Mouse (Mus musculus) CH12.LX (cell line): ENCODE measurements at regions not wholly inside any gene's neighbourhood (a gene's known extent, or its start where the extent isn't known, plus 50 kb on each side); places are given as distances from the start of the nearest gene placed in this dataset.

Experiments
- DNase-seq: peaks from one replicate; pipeline ENCODE4 v3.0.0-alpha.2; 2013; ENCODE audit errors: extremely low read depth
- H3K27ac ChIP-seq: 2 replicates; pipeline ENCODE4 v1.5.1; 2012; ENCODE audit warnings: low read depth, mild to moderate bottlenecking, control low read depth, moderate library complexity; ENCODE audit not compliant: insufficient read depth
- H3K27me3 ChIP-seq: replicated peaks from 2 replicates; pipeline ENCODE3; 2012; ENCODE audit warnings: inconsistent platforms
- H3K36me3 ChIP-seq, 2 experiments: replicated peaks in 1 of 2; 2 replicates each; pipeline versions ENCODE3 to v1.6.1; 2012; ENCODE audit warnings: inconsistent platforms in 1 of 2, low read length in 1 of 2, mild to moderate bottlenecking in 1 of 2, mixed read lengths in 1 of 2, moderate library complexity in 1 of 2; ENCODE audit not compliant: control insufficient read depth in 1 of 2, insufficient read depth in 1 of 2
- H3K4me1 ChIP-seq, 2 experiments: 2 replicates each; pipeline ENCODE4 v1.6.1; 2012; ENCODE audit warnings: inconsistent platforms in 1 of 2, moderate library complexity in 1 of 2; ENCODE audit not compliant: insufficient read depth in 2 of 2, control insufficient read depth in 1 of 2
- H3K4me2 ChIP-seq: 2 replicates; pipeline ENCODE4 v1.6.1; 2012; ENCODE audit warnings: low read depth, mild to moderate bottlenecking, control low read depth; ENCODE audit not compliant: poor library complexity, insufficient read depth, severe bottlenecking
- H3K4me3 ChIP-seq, 3 experiments: fragments of 150-350 bp in 1 of 3; sonication (generic) in 1 of 3; replicated peaks in 1 of 3; 2 replicates each; pipeline versions ENCODE3 to v1.5.1; 2011 to 2012; ENCODE audit warnings: low read depth in 2 of 3, low read length in 2 of 3, mild to moderate bottlenecking in 2 of 3, moderate library complexity in 2 of 3, control low read depth in 1 of 3, improper control_type of control experiment in 1 of 3, inconsistent platforms in 1 of 3, mixed read lengths in 1 of 3; ENCODE audit not compliant: poor library complexity in 1 of 3
- H3K79me2 ChIP-seq: replicated peaks from 2 replicates; pipeline ENCODE4 v1.6.1; 2012; ENCODE audit warnings: mild to moderate bottlenecking, moderate library complexity; ENCODE audit not compliant: control insufficient read depth, poor library complexity, insufficient read depth, severe bottlenecking; ENCODE audit errors: extremely low read depth
- H3K9ac ChIP-seq: 2 replicates; pipeline ENCODE4 v1.6.1; 2012; ENCODE audit warnings: low read depth, mild to moderate bottlenecking, control low read depth, moderate library complexity; ENCODE audit not compliant: insufficient read depth
- H3K9me3 ChIP-seq: replicated peaks from 2 replicates; pipeline ENCODE3; 2012; ENCODE audit warnings: low read length, inconsistent platforms, mixed read lengths
- BHLHE40 ChIP-seq: IDR thresholded peaks from 2 replicates; pipeline ENCODE4 v1.6.1; 2011; ENCODE audit warnings: mild to moderate bottlenecking, low read depth, low read length, improper control_type of control experiment
- CHD1 ChIP-seq: IDR thresholded peaks from 2 replicates; pipeline ENCODE4 v1.6.1; 2012; ENCODE audit warnings: low read depth, low read length, improper control_type of control experiment, inconsistent platforms
- CHD2 ChIP-seq: IDR thresholded peaks from 2 replicates; pipeline ENCODE4 v1.6.1; 2011; ENCODE audit warnings: low read length, improper control_type of control experiment
- EP300 ChIP-seq: IDR thresholded peaks from 2 replicates; pipeline ENCODE4 v1.6.1; 2011; ENCODE audit warnings: low read length, improper control_type of control experiment
- GABPA ChIP-seq: IDR thresholded peaks from 2 replicates; pipeline ENCODE4 v1.6.1; 2012; ENCODE audit warnings: low read depth, low read length, improper control_type of control experiment, inconsistent platforms; ENCODE audit not compliant: insufficient replicate concordance
- HCFC1 ChIP-seq: IDR thresholded peaks from 2 replicates; pipeline ENCODE4 v1.6.1; 2012; ENCODE audit warnings: low read depth, mild to moderate bottlenecking, inconsistent platforms, low read length, improper control_type of control experiment
- IRF4 ChIP-seq: IDR thresholded peaks from 2 replicates; pipeline ENCODE4 v1.6.1; 2014; ENCODE audit warnings: low read depth, mild to moderate bottlenecking, inconsistent platforms, low read length, improper control_type of control experiment
- JUN ChIP-seq: IDR thresholded peaks from 2 replicates; pipeline ENCODE4 v1.6.1; 2011; ENCODE audit warnings: low read depth, mild to moderate bottlenecking, low read length, improper control_type of control experiment, moderate library complexity; ENCODE audit not compliant: insufficient read depth
- JUND ChIP-seq: conservative IDR thresholded peaks from 2 replicates; pipeline ENCODE4 v1.6.1; 2011; ENCODE audit warnings: low read depth, low read length, improper control_type of control experiment
- MAX ChIP-seq: IDR thresholded peaks from 2 replicates; pipeline ENCODE4 v1.6.1; 2011; ENCODE audit warnings: low read length, improper control_type of control experiment
- MXI1 ChIP-seq: IDR thresholded peaks from 2 replicates; pipeline ENCODE4 v1.6.1; 2011; ENCODE audit warnings: mild to moderate bottlenecking, low read depth, low read length, improper control_type of control experiment
- NELFE ChIP-seq: IDR thresholded peaks from 2 replicates; pipeline ENCODE4 v1.6.1; 2011; ENCODE audit warnings: low read depth, low read length, improper control_type of control experiment
- PAX5 ChIP-seq: IDR thresholded peaks from 2 replicates; pipeline ENCODE4 v1.6.1; 2012; ENCODE audit warnings: low read length, inconsistent platforms, mixed read lengths
- POLR2A ChIP-seq: IDR thresholded peaks from 2 replicates; pipeline ENCODE4 v1.6.1; 2011; ENCODE audit warnings: low read depth, mild to moderate bottlenecking, improper control_type of control experiment, low read length
- POLR2AphosphoS2 ChIP-seq: IDR thresholded peaks from 2 replicates; pipeline ENCODE4 v1.6.1; 2011; ENCODE audit warnings: low read depth, low read length, improper control_type of control experiment
- RAD21 ChIP-seq: IDR thresholded peaks from 2 replicates; pipeline ENCODE4 v1.6.1; 2011; ENCODE audit warnings: low read depth, mild to moderate bottlenecking, low read length, improper control_type of control experiment, moderate library complexity
- RCOR1 ChIP-seq: conservative IDR thresholded peaks from 2 replicates; pipeline ENCODE4 v1.6.1; 2012; ENCODE audit warnings: low read depth, mild to moderate bottlenecking, inconsistent platforms, low read length, improper control_type of control experiment
- SIN3A ChIP-seq: IDR thresholded peaks from 2 replicates; pipeline ENCODE4 v1.6.1; 2012; ENCODE audit warnings: low read length, improper control_type of control experiment, inconsistent platforms
- USF1 ChIP-seq: IDR thresholded peaks from 2 replicates; pipeline ENCODE4 v1.6.1; 2014; ENCODE audit warnings: low read depth, mild to moderate bottlenecking, inconsistent platforms, low read length, improper control_type of control experiment
- ZMIZ1 ChIP-seq: IDR thresholded peaks from 2 replicates; pipeline ENCODE4 v1.6.1; 2012; ENCODE audit warnings: low read depth, mild to moderate bottlenecking, inconsistent platforms, low read length, improper control_type of control experiment
- dilution Hi-C: fragments of 300-500 bp; cut with MboI; formaldehyde crosslinking; loops from 2 replicates; pipeline ENCODE4 v1.14.3; 2020; ENCODE audit warnings: low sequenced_read_pairs; ENCODE audit not compliant: extremely low pct_unique_long_range_greater_than_20kb, extremely low pct_ligation_motif_present
- in situ Hi-C: fragments of 300-500 bp; cut with MboI; formaldehyde crosslinking; loops from 3 replicates; pipeline ENCODE4 v1.14.3; 2019; ENCODE audit warnings: low sequenced_read_pairs, low pct_ligation_motif_present, low pct_unique_long_range_greater_than_20kb, mixed read lengths

GRCm38 (mm10) chr1:90697056-90697596, 94.3 kb downstream of the Cops8 start:
- dilution Hi-C loops, result no loop called here
- TF ChIP-seq MAX (no peak), CHD2 (no peak), EP300 (no peak), POLR2AphosphoS2 (no peak), GABPA (no peak), JUND (no peak), SIN3A (no peak), HCFC1 (no peak), MXI1 (no peak), POLR2A (no peak), NELFE (no peak), IRF4 (no peak), RCOR1 (no peak), USF1 (no peak)

DNA sequence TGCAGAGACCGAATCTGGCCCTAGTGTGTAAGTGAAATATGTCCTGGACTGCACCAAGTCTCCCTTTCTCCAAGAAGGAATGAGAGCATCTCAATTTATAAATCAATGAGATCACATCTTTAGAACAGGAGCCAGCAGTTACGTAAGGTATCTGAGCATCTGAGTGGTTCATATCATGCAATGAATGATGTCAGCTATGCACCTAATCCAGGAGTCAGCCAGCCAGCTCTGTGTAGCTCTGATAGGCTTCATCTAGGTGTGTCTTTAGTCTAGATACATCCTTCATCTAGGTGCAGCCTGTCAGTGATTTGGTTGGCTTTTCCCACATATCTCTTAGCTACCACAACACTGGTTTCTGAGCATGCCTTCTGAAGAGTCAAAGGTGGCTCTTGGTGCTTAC, 95.8 kb downstream of the Cops8 start:
- Histone ChIP-seq H3K79me2 (no peaks in the 10 kb centered on the region), H3K4me1 (no peaks in the 10 kb centered on the region), H3K4me2 (no peak overlapping the region), H3K27me3 (peaks cover 69% of the 10 kb centered on the region), H3K27ac (no peak overlapping the region), H3K4me3 (no peak overlapping the region), H3K9ac (no peak overlapping the region), H3K9me3 (no peaks in the 10 kb centered on the region)
- dilution Hi-C loops, result no loop called here
- in situ Hi-C loops, result no loop called here
- no peak for DNase-seq
- TF ChIP-seq ZMIZ1 (no peak), RAD21 (no peak), JUN (no peak), PAX5 (no peak), USF1 (no peak), CHD1 (no peak), HCFC1 (no peak), BHLHE40 (no peak)
- TF ChIP-seq, all 38 proteins: peak for 0
- no peaks in the 10 kb centered on the region for H3K36me3 ChIP-seq

More at GRCm38 (mm10) chr1:90697056-90697596, 94.3 kb downstream of the Cops8 start:
- Histone ChIP-seq H3K4me3 (no peak overlapping the region), H3K36me3 (no peaks in the 10 kb centered on the region), H3K9me3 (no peaks in the 10 kb centered on the region), H3K79me2 (no peaks in the 10 kb centered on the region), H3K9ac (no peak overlapping the region), H3K4me1 (no peaks in the 10 kb centered on the region), H3K27me3 (peaks cover 64% of the 10 kb centered on the region), H3K4me2 (no peak overlapping the region), H3K27ac (no peak overlapping the region)
- DNase-seq, result no peak
- in situ Hi-C loops, result no loop called here
